Mouse (Mus musculus): ENCODE data around the gene Ccz1. TPM values are rescaled to one million over a fixed set of nuclear protein-coding genes. Genes with fewer than 3 reads are reported as not detected.
"Not testable (repeated sequence)": the region's sequence is repeated elsewhere in the genome, so short reads cannot be mapped to it uniquely, and the experiment has no call there.

Gene Ccz1
- polyA plus RNA-seq, 1 experiment from 2014 or later, result 89.2 TPM

DNA sequence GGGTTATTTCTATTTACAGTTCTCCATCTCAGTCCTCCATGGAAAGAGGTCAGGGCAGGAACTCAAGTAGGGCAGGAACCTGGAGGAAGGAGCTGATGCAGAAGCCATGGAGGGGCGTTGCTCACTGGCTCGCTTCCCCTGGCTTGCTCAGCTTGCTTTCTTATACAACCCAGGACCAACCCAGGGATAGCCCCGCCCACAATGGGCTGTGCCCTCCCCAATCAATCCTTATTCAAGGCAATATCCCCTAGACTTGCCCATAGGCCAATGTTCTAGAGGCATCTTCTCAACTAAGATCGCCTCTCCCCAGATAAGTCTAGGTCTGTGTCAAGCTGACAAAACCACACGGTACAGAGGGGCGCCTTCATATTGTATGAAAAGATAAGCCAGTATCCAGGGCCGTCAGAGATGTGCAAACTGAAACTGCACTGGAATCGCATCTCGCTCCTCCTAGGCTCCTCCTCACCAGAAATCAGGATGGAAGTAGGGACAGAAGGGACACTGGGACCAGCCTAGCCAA lies 24.5 kb upstream of the Ccz1 start:
- ATAC-seq (ENCODE audit: low FRiP score, low TSS enrichment), result no peak
- H3K9ac ChIP-seq (replicated peaks; ENCODE audit: low read length), result no peak overlapping the region
- no peak overlapping the region for H3K4me2 ChIP-seq (replicated peaks; ENCODE audit: low read depth, low read length)
- H3K36me3 ChIP-seq (ENCODE audit: insufficient read depth, low read length), result no peaks in the 10 kb centered on the region
- H3K9me3 ChIP-seq (ENCODE audit: low read length), result peaks cover 5% of the 10 kb centered on the region; the same call in 1 of the 2 replicates
- no peaks in the 10 kb centered on the region for H3K4me1 ChIP-seq (ENCODE audit: insufficient read depth, low read length)
- no peaks in the 10 kb centered on the region for H3K27me3 ChIP-seq (ENCODE audit: insufficient read depth, low read length)
- WGBS, result 78% methylated on average over 9 of the region's 9 CpGs
- H3K4me3 ChIP-seq (ENCODE audit: low read length), result no peak overlapping the region
- no peak overlapping the region for H3K27ac ChIP-seq (ENCODE audit: low read length)

DNA sequence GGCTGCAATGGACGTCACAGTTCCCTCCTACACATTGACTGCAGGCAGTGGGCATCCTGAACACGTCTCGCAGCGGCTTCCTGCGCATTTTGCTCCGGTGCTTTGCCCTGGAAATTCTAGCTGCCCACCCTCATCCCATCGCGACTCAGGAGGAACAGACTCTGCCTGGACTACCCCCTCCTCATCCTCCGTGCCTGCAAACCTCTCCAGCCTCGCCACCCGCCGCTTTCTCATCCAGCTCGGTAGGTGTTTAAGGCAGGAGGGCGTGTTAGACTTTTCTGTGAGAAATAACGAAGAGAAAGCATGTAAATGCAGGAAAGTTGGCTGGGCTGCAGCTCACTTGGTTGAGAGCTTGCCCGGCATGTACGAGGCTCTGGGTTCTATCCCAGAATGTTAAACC lies 22.3 kb upstream of the Ccz1 start:
- ATAC-seq (ENCODE audit: low FRiP score, low TSS enrichment), result no peak
- Histone ChIP-seq H3K4me1 (ENCODE audit: insufficient read depth, low read length) (no peaks in the 10 kb centered on the region), H3K9ac (replicated peaks; ENCODE audit: low read length) (no peak overlapping the region), H3K36me3 (ENCODE audit: insufficient read depth, low read length) (no peaks in the 10 kb centered on the region), H3K4me2 (replicated peaks; ENCODE audit: low read depth, low read length) (0 out of 2 replicates have a peak overlapping the region, but pooled peaks have one; percentile 24), H3K4me3 (ENCODE audit: low read length) (no peak overlapping the region), H3K9me3 (ENCODE audit: low read length) (peaks cover 5% of the 10 kb centered on the region; the same call in 1 of the 2 replicates), H3K27me3 (ENCODE audit: insufficient read depth, low read length) (no peaks in the 10 kb centered on the region), H3K27ac (ENCODE audit: low read length) (no peak overlapping the region)
- 55% methylated on average over 17 of the region's 17 CpGs for WGBS

- Histone ChIP-seq H3K27ac (ENCODE audit: low read length) (no peak overlapping the region), H3K9me3 (ENCODE audit: low read length) (peaks cover 3% of the 10 kb centered on the region; the same call in 1 of the 2 replicates), H3K9ac (replicated peaks; ENCODE audit: low read length) (no peak overlapping the region), H3K4me3 (ENCODE audit: low read length) (no peak overlapping the region), H3K4me2 (replicated peaks; ENCODE audit: low read depth, low read length) (no peak overlapping the region), H3K36me3 (ENCODE audit: insufficient read depth, low read length) (no peaks in the 10 kb centered on the region), H3K27me3 (ENCODE audit: insufficient read depth, low read length) (no peaks in the 10 kb centered on the region), H3K4me1 (ENCODE audit: insufficient read depth, low read length) (no peaks in the 10 kb centered on the region)
- WGBS, result 62% methylated on average over 7 of the region's 7 CpGs
- ATAC-seq (ENCODE audit: low FRiP score, low TSS enrichment), result no peak
Observed at GRCm38 (mm10) chr5:144034567-144034966, 19.9 kb upstream of the Ccz1 start.

- H3K4me3 ChIP-seq (ENCODE audit: low read length), result no peak overlapping the region
- no peak overlapping the region for H3K4me2 ChIP-seq (replicated peaks; ENCODE audit: low read depth, low read length)
- no peaks in the 10 kb centered on the region for H3K9me3 ChIP-seq (ENCODE audit: low read length)
- H3K36me3 ChIP-seq (ENCODE audit: insufficient read depth, low read length), result no peaks in the 10 kb centered on the region
- H3K4me1 ChIP-seq (ENCODE audit: insufficient read depth, low read length), result no peaks in the 10 kb centered on the region
- no peaks in the 10 kb centered on the region for H3K27me3 ChIP-seq (ENCODE audit: insufficient read depth, low read length)
- H3K27ac ChIP-seq (ENCODE audit: low read length), result no peak overlapping the region
- no peak overlapping the region for H3K9ac ChIP-seq (replicated peaks; ENCODE audit: low read length)
- no peak for ATAC-seq (ENCODE audit: low FRiP score, low TSS enrichment)
- WGBS, result 28% methylated on average over 7 of the region's 7 CpGs
Observed at GRCm38 (mm10) chr5:144032491-144032890, 17.8 kb upstream of the Ccz1 start.

DNA sequence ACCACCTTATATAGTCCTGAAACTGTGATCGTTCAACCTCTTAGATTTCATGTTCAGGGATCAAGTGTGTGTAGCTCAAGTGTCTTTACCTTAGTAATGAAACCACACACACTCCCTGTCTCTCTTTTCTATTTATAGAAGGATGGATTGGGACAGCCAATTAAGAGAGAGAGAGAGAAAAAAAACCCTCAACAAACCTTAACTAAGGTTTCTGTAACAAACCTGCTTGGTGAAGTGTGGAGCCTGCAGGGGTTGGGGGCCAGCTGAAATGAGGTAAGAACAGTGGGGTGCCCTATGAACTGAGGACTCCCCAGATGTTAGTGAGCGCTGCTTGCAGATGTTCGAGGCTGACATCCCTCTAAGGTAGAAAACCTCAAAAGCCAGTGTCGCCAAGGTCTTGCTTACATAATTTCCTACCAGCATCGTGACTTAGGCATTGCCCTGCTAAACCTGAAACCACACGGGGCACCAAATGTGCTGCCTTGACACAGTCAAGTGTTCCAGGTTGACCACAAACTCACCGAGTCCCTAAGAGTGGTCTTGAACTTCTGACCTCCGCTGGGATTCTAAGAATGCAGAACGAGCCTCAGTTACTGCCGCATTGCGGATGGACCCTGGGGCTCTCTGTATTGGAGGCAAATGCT lies 12.1 kb upstream of the Ccz1 start, which contains the start of gene Ocm:
Gene Ocm, minus strand, starts transcription at position 51 of the 644 bp plus-strand sequence.
- no peaks in the 10 kb centered on the region for H3K27me3 ChIP-seq (ENCODE audit: insufficient read depth, low read length)
- no peaks in the 10 kb centered on the region for H3K9me3 ChIP-seq (ENCODE audit: low read length)
- 64% methylated on average over 11 of the region's 11 CpGs for WGBS
- H3K9ac ChIP-seq (replicated peaks; ENCODE audit: low read length), result no peak within 1 kb of the TSS
- H3K27ac ChIP-seq (ENCODE audit: low read length), result no peak within 1 kb of the TSS
- no peak within 1 kb of the TSS for H3K4me2 ChIP-seq (replicated peaks; ENCODE audit: low read depth, low read length)
- no peak within 1 kb of the TSS for H3K4me3 ChIP-seq (ENCODE audit: low read length)
- no peaks in the 10 kb centered on the region for H3K36me3 ChIP-seq (ENCODE audit: insufficient read depth, low read length)
- H3K4me1 ChIP-seq (ENCODE audit: insufficient read depth, low read length), result no peaks in the 10 kb centered on the region
- no peak for ATAC-seq (ENCODE audit: low FRiP score, low TSS enrichment)

DNA sequence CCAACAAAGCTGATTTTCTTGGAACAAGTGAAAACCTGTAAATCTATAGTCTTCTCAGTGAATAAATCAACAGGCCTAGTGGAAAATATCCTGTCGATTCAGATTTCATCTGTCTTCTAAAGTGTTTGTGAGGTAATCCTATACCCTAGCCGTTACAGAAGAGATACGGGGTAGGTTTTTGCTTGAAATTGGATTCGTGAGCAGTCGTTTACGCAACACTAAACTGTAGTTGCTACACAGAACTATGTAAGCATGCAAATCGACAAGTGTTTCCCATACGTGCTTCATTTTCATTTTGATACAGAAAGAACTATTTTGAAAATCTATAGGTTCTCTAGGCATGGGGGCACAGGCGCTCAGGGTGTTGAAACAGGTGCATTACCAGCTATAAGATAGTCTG lies 1.2 kb upstream of the Ccz1 start:
- H3K4me1 ChIP-seq (ENCODE audit: insufficient read depth, low read length), result 0 out of 2 replicates have a peak, but pooled peaks cover 4% of the 10 kb centered on the region
- no peak overlapping the region for H3K4me3 ChIP-seq (ENCODE audit: low read length)
- no peak overlapping the region for H3K27ac ChIP-seq (ENCODE audit: low read length)
- no peak overlapping the region for H3K4me2 ChIP-seq (replicated peaks; ENCODE audit: low read depth, low read length)
- WGBS, result 52% methylated on average over 9 of the region's 9 CpGs
- no peak overlapping the region for H3K9ac ChIP-seq (replicated peaks; ENCODE audit: low read length)
- H3K9me3 ChIP-seq (ENCODE audit: low read length), result no peaks in the 10 kb centered on the region
- H3K27me3 ChIP-seq (ENCODE audit: insufficient read depth, low read length), result no peaks in the 10 kb centered on the region
- ATAC-seq (ENCODE audit: low FRiP score, low TSS enrichment), result no peak
- peaks cover 2% of the 10 kb centered on the region for H3K36me3 ChIP-seq (ENCODE audit: insufficient read depth, low read length)

GRCm38 (mm10) chr5:144015312-144015650 lies 604 bp upstream of the Ccz1 start:
- peak overlapping the region; percentile 98 for H3K4me3 ChIP-seq (ENCODE audit: low read length)
- 66% methylated on average over 3 of the region's 3 CpGs for WGBS
- ATAC-seq (ENCODE audit: low FRiP score, low TSS enrichment), result no peak

GRCm38 (mm10) chr5:144013366-144014134 lies 1.1 kb downstream of the Ccz1 start:
- not testable (repeated sequence) for H3K9me3 ChIP-seq (ENCODE audit: low read length); H3K27me3 ChIP-seq (ENCODE audit: insufficient read depth, low read length); H3K9ac ChIP-seq (replicated peaks; ENCODE audit: low read length); H3K4me1 ChIP-seq (ENCODE audit: insufficient read depth, low read length); ATAC-seq (ENCODE audit: low FRiP score, low TSS enrichment); H3K27ac ChIP-seq (ENCODE audit: low read length)
- Histone ChIP-seq H3K4me2 (replicated peaks; ENCODE audit: low read depth, low read length) (peak overlapping the region; percentile 52), H3K36me3 (ENCODE audit: insufficient read depth, low read length) (peaks cover 20% of the 10 kb centered on the region), H3K4me3 (ENCODE audit: low read length) (peak overlapping the region; percentile 98)
- WGBS, result 65% methylated on average over 12 of the region's 13 CpGs

More at GRCm38 (mm10) chr5:144015312-144015650, 604 bp upstream of the Ccz1 start:
- Histone ChIP-seq H3K4me2 (replicated peaks; ENCODE audit: low read depth, low read length) (peak overlapping the region; percentile 52), H3K9me3 (ENCODE audit: low read length) (no peaks in the 10 kb centered on the region), H3K4me1 (ENCODE audit: insufficient read depth, low read length) (0 out of 2 replicates have a peak, but pooled peaks cover 4% of the 10 kb centered on the region), H3K36me3 (ENCODE audit: insufficient read depth, low read length) (peaks cover 8% of the 10 kb centered on the region), H3K9ac (replicated peaks; ENCODE audit: low read length) (no peak overlapping the region), H3K27ac (ENCODE audit: low read length) (no peak overlapping the region), H3K27me3 (ENCODE audit: insufficient read depth, low read length) (no peaks in the 10 kb centered on the region)

- no peak for ATAC-seq (ENCODE audit: low FRiP score, low TSS enrichment)
- peaks cover 73% of the 10 kb centered on the region for H3K36me3 ChIP-seq (ENCODE audit: insufficient read depth, low read length)
- H3K4me1 ChIP-seq (ENCODE audit: insufficient read depth, low read length), result no peaks in the 10 kb centered on the region
- H3K4me3 ChIP-seq (ENCODE audit: low read length), result no peak overlapping the region
- H3K9me3 ChIP-seq (ENCODE audit: low read length), result no peaks in the 10 kb centered on the region
- no peak overlapping the region for H3K27ac ChIP-seq (ENCODE audit: low read length)
- H3K4me2 ChIP-seq (replicated peaks; ENCODE audit: low read depth, low read length), result no peak overlapping the region
- no peak overlapping the region for H3K9ac ChIP-seq (replicated peaks; ENCODE audit: low read length)
- 90% methylated on average over 15 of the region's 15 CpGs for WGBS
- no peaks in the 10 kb centered on the region for H3K27me3 ChIP-seq (ENCODE audit: insufficient read depth, low read length)
Observed at GRCm38 (mm10) chr5:144002461-144003192, 12.1 kb downstream of the Ccz1 start.
